Mouse (Mus musculus): ENCODE results near the gene Cntnap2.

- TF ChIP-seq POLR2AphosphoS2 (IDR thresholded peaks at IDR 0.05; ENCODE audit: low read depth, low read length) (no peak), RCOR1 (conservative IDR thresholded peaks at IDR 0.05; ENCODE audit: low read depth, low read length) (no peak), CTCF (conservative IDR thresholded peaks at IDR 0.05 in 1 of 2, IDR thresholded peaks at IDR 0.05 in 1 of 2; ENCODE audit: low read depth in 2 of 2, low read length in 2 of 2) (no peak), USF1 (IDR thresholded peaks at IDR 0.05; ENCODE audit: low read depth, low read length) (no peak), ZMIZ1 (IDR thresholded peaks at IDR 0.05; ENCODE audit: low read depth, low read length) (no peak), ZC3H11A (IDR thresholded peaks at IDR 0.05; ENCODE audit: low read depth, low read length) (no peak), ZNF384 (IDR thresholded peaks at IDR 0.05; ENCODE audit: low read depth, low read length) (no peak), EP300 (IDR thresholded peaks at IDR 0.05; ENCODE audit: low read length) (no peak), ZKSCAN1 (IDR thresholded peaks at IDR 0.05; ENCODE audit: borderline replicate concordance, low read depth, low read length) (no peak), POLR2A (IDR thresholded peaks at IDR 0.05; ENCODE audit: low read depth, low read length) (no peak), PAX5 (IDR thresholded peaks at IDR 0.05; ENCODE audit: low read length) (no peak), UBTF (IDR thresholded peaks at IDR 0.05; ENCODE audit: low read depth, low read length) (no peak), MYC (IDR thresholded peaks at IDR 0.05; ENCODE audit: low read depth, low read length) (no peak), HCFC1 (IDR thresholded peaks at IDR 0.05; ENCODE audit: low read depth, low read length) (no peak)
These were observed 589.3 kb downstream of the Cntnap2 start for GRCm38 (mm10) chr6:45648419-45648818.
